Mouse (Mus musculus) forelimb bud, embryonic 11.5 days (tissue): ENCODE data around the gene Shank2.

Experiments
- DNase-seq: peaks from one replicate; pipeline ENCODE4 v3.0.0-alpha.2; 2012; ENCODE audit warnings: low read depth, low spot score

Shank2 gene

GRCm38 (mm10) chr7:144001628-144002027 lies at the start of gene Shank2:
Shank2 (plus strand) TSS chr7:144001928.
- DNase-seq: no peak

- DNase-seq: no peak
Observed at GRCm38 (mm10) chr7:143952130-143952529, 49.6 kb upstream of the Shank2 start.

- DNase-seq: no peak
Observed at GRCm38 (mm10) chr7:143956575-143957295, 45.0 kb upstream of the Shank2 start.

- DNase-seq: no peak
Observed at GRCm38 (mm10) chr7:143958030-143958565, 43.6 kb upstream of the Shank2 start.

GRCm38 (mm10) chr7:143963813-143964212 lies 37.9 kb upstream of the Shank2 start:
- no peak for DNase-seq

GRCm38 (mm10) chr7:143966621-143967020 lies 35.1 kb upstream of the Shank2 start:
- no peak for DNase-seq

- DNase-seq: no peak
Observed at GRCm38 (mm10) chr7:143977491-143977830, 24.3 kb upstream of the Shank2 start.

- DNase-seq: no peak
Observed at GRCm38 (mm10) chr7:143977831-143978682, 23.7 kb upstream of the Shank2 start.

- DNase-seq: peak; percentile 74
Observed at GRCm38 (mm10) chr7:143978741-143979371, 22.9 kb upstream of the Shank2 start.

- DNase-seq: no peak
Observed at GRCm38 (mm10) chr7:143979986-143980385, 21.7 kb upstream of the Shank2 start.

- no peak for DNase-seq
Observed at GRCm38 (mm10) chr7:143986281-143986680, 15.4 kb upstream of the Shank2 start.

- DNase-seq: no peak
Observed at GRCm38 (mm10) chr7:143991160-143991559, 10.6 kb upstream of the Shank2 start.

- no peak for DNase-seq
Observed at GRCm38 (mm10) chr7:143999073-143999472, 2.7 kb upstream of the Shank2 start.

GRCm38 (mm10) chr7:144003471-144003870 lies 1.7 kb downstream of the Shank2 start:
- DNase-seq: no peak

- no peak for DNase-seq
Observed at GRCm38 (mm10) chr7:144008079-144008478, 6.4 kb downstream of the Shank2 start.

- no peak for DNase-seq
Observed at GRCm38 (mm10) chr7:144008985-144009384, 7.3 kb downstream of the Shank2 start.

GRCm38 (mm10) chr7:144014485-144014884 lies 12.8 kb downstream of the Shank2 start:
- DNase-seq: no peak

GRCm38 (mm10) chr7:144021801-144022200 lies 20.1 kb downstream of the Shank2 start:
- DNase-seq: no peak

GRCm38 (mm10) chr7:144022682-144023081 lies 21.0 kb downstream of the Shank2 start:
- no peak for DNase-seq

GRCm38 (mm10) chr7:144023561-144023960 lies 21.8 kb downstream of the Shank2 start:
- DNase-seq: no peak

GRCm38 (mm10) chr7:144026024-144026752 lies 24.5 kb downstream of the Shank2 start:
- DNase-seq: no peak
